Mouse (Mus musculus): ENCODE data around the gene Sucla2.
"Not testable (repeated sequence)": the region's sequence is repeated elsewhere in the genome, so short reads cannot be mapped to it uniquely, and the experiment has no call there.

The Sucla2 gene

GRCm38 (mm10) chr14:73524136-73524535 is 983 bp upstream of the Sucla2 start:
- DNase-seq, result no peak

GRCm38 (mm10) chr14:73528661-73529060 is 3.5 kb downstream of the Sucla2 start:
- DNase-seq, result not testable (repeated sequence)

DNA sequence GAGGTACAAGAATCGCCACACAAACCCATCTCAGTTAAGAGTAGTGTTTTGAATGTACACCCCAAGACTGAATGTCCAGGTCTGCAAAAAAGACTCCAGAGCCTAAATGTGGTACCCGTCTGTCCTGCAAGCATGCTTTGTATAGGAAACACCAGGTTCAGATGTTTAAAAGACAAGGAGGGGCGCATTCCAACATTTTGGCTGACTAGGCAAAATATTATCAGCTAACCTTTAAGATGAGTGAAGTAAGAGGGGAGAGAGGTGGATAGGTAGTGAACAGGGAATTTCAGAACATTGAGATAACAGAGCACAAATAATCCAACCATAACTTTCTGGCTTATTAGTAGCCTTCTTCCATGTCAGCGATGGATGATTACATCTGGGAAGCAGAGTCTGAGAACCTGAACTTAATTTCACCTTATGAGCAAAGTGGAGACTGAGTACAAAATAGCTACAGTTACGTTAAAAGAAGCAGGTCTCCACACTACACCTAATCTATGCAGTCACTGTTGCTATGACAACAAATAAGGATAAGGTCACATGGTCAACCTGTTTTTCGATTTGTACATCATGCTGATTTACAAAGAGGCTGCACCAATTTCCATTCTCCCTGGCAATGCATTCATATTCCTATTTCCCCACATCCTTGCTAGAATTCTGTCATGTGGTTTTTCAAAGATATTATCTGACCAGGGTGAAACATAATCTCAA is 8.8 kb downstream of the Sucla2 start:
- DNase-seq, result no peak

DNA sequence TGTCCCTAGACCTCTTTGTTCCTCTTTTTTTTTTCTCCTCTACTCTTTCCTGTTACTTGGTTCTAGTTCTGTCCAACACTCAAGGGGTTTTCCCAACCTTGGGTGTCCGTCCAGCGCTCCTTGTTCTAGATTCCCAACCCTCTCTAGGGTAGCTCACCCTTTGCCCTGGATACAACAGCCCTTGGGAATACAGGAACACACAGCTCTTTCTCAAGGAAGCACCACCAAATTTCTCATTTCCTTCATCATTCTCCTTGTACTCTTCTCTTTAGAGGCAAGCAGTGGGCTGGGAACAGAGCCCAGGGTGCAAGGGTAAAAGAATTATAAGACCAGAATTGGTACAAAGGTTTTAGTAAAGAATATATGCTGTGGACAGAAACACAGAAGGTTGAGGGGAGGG is 10.5 kb downstream of the Sucla2 start:
- DNase-seq, result no peak

GRCm38 (mm10) chr14:73543781-73544180 is 18.7 kb downstream of the Sucla2 start:
- DNase-seq, result no peak

- no peak for DNase-seq
Observed at GRCm38 (mm10) chr14:73547034-73547433, 21.9 kb downstream of the Sucla2 start.

DNA sequence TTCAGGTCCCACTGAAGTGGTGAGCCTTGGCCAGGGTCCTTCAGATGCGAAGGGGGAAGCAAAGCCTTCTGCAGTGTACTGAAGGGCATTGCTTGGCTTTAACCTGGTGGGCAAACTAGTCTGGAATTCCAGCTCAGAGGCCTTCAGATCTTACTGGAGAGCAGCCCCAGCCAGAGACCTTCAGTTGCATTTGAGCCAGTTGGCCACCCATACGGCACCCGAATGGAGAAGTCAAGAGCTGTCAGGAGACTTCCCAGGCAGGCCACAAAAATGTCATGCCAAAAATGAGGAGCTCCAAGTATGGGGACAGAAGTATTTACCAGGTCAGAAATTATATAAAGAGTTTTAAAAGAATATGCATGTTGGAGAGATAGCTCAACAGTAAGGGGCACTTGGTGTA is 22.9 kb downstream of the Sucla2 start, which contains the start of gene Nudt15:
Gene Nudt15 (minus strand): TSS at position 192 of the 400 bp plus-strand sequence.
- no peak for DNase-seq

- DNase-seq, result no peak
Observed at GRCm38 (mm10) chr14:73550291-73550690, 25.2 kb downstream of the Sucla2 start.

DNA sequence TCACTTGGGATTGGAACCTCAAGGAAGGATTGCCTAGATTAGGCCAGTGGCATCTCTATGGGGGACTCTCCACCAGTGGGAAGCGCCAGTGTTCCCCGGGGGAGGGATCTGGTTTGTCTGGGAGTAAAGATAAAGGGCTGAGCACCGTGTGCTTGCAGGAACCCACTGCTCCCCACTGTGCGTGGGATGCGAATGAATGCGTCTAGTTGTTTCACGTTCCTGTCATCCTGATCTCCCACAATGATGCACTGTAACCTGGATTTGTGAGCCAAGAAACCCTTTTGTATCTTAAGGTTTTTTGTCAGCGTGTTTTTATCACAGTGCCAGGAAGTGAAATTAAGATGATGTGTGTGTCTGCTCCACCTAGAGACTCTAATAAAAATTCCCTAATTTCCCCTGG is 25.6 kb downstream of the Sucla2 start:
- DNase-seq, result no peak

DNA sequence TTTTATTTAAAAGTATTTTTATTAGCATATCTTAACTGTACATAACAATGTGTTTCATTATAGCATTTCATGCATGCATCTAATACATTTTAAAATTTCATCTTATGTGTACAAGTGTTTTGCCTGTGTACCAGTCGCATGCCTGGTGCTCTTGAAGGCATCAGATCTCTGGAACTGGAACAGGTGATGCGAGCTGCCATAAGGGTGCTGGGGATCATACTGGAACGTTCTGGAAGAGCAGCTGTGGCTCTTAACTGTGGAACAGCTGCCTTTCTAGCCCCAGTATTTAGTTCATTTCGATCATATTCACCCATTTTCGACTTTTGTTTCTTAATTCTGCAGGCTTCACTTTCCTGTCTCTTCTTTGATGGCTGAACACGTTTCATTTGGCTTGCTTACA is 26.0 kb downstream of the Sucla2 start:
- no peak for DNase-seq

GRCm38 (mm10) chr14:73552341-73553121 is 27.4 kb downstream of the Sucla2 start:
- peak; percentile 96 to 98 for DNase-seq

DNA sequence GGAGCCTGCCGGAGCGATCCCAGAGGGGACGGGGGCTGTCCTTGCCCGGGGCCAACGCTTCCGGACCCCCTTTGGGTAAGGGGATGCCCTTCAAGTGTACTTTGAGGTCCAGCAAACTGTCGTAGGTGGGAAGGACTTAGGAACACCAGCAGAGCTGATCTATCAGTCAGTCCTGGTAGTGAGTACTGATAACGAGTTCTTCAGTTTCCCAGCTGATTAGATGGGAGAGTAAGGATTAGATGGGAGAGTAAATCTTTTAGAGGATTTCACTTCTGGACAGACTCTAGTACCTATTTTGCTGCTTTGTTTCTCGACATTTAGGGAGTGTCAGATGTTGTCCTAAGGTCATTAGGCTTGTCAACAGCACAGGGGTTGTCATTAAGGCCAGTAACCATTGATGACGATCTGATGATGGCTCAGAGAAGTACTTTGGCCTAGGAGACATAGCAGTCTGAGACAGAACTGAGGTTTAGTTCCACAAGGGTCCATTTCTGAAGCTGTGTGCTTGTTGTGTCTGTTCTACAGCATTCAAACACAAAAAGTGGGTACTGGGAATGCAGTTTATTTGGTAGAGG is 28.1 kb downstream of the Sucla2 start:
- DNase-seq, result no peak

- DNase-seq, result not testable (repeated sequence)
Observed at GRCm38 (mm10) chr14:73569831-73570230, 44.7 kb downstream of the Sucla2 start.

- DNase-seq, result no peak
Observed at GRCm38 (mm10) chr14:73571143-73571542, 46.0 kb downstream of the Sucla2 start.

DNA sequence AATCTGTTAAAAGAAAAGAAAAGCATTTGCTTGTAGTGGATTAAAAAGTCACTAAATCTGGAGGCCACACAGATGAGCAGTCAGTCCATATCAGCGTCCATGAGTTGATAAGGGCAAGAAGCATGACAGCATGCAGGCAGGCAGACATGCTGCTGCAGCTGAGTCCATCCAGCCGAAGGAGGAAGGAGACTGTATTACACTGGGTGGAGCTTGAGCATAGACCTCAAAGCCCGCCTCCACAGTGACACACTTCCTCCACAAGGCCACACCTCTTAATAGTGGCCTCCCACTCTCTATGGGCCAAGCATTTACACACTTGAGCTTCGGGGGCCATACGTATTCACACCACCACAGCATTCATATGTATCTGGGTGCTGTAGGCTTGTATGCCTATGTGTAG is 48.9 kb downstream of the Sucla2 start:
- DNase-seq, result no peak

DNA sequence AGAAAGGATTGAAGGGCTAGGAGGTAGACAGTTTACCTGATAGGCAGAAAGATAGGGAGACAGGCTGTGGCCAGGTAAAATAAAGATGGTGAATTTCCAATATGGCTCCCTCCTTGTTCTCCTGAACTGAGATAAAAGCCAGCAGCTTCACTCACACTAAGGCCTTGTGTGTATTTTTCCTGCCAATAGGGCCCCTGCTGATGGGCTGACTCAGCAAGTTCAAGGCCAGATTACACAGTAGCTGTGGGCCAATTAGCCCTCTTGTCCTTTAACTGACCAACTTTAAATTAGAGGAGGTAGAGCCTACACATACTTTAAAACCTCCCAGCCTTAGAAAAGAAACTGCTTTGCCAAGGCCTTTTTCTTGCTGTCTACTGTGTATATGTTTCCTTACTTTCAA is 51.2 kb downstream of the Sucla2 start:
- DNase-seq, result no peak

GRCm38 (mm10) chr14:73588080-73588479 is 63.0 kb downstream of the Sucla2 start:
- no peak for DNase-seq

DNA sequence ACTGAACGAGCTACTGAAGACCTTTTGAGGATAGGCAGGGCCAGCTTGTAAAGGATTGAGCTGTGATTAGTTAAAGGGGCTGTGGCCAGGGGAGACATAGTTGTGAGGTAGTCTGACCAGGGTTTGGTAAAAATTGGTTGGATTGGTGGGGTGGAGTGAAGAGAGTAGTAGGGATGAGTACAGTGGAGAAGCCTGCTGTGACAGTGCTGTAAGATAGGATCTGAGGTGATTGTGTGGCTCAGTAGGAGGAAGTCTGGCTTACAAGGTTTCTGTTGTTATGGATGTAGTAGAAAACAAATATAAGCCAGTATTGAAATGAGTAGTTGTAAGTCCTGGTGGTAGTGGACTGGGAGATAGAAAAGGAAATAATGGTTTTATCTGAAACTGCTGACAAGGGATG is 67.0 kb downstream of the Sucla2 start:
- no peak for DNase-seq

GRCm38 (mm10) chr14:73599720-73600119 is 74.6 kb downstream of the Sucla2 start:
- DNase-seq, result no peak

- no peak for DNase-seq
Observed at GRCm38 (mm10) chr14:73607732-73608131, 82.6 kb downstream of the Sucla2 start.

- no peak for DNase-seq
Observed at GRCm38 (mm10) chr14:73608668-73609481, 83.8 kb downstream of the Sucla2 start.

- DNase-seq, result not testable (repeated sequence)
Observed at GRCm38 (mm10) chr14:73614961-73615360, 89.8 kb downstream of the Sucla2 start.

DNA sequence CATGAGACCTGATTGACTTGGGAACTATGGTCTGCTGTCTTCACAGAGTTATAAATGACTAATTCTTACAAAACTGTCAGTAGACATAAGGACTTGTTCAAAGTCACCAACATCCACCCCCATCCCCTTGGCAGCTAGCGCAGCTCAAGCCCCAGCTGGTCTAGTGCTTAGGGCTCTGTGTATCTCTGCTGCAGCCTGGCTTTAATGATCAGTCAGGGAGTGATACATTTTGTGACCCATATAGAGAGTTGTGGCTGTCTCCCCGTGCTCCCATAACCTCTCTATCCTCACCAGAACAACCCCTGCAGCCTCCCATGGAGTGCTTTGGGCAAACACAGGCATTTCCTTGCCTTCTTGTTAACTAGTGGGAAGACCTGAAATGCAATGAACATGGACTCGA is 95.8 kb downstream of the Sucla2 start:
- no peak for DNase-seq

All from cerebellum, adult 18-20 months (tissue).